Mouse (Mus musculus): ENCODE data around the gene Acpp.

DNA sequence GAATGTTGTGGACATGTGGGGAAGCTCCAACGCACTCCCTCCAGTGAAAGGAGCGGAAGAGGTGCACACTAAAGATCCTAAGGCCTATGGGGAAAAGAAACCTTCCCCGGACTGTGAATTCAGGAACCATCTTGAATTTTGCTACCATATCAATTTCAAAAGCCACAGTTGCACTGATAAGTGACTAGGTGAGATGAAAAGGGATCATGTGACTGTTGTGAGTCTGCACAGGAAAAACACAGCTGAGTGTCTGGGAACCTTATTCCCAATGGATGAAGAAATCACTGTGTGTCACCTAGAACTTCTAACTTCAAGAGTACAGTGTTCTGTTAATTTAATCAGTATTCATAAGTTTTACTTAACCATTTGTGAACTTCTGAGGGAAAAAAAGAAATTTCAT is 84.9 kb downstream of the Acpp start:
- TF ChIP-seq EP300 (IDR thresholded peaks at IDR 0.05; ENCODE audit: low read depth) (no peak), CTCF (IDR thresholded peaks at IDR 0.05; ENCODE audit: low read depth) (no peak)

All from liver, embryonic 14.5 days (tissue).